Mouse (Mus musculus): ENCODE measurements around the gene Lrig1.

- TF ChIP-seq CTCF (IDR thresholded peaks at IDR 0.05; ENCODE audit: low read depth) (no peak), EP300 (optimal IDR thresholded peaks at IDR 0.05) (no peak)
These were observed 115.7 kb downstream of the Lrig1 start for GRCm38 (mm10) chr6:94584147-94584695.
